Mouse (Mus musculus) C2C12 (cell line): ENCODE results near the gene Fam50b.

ENCODE experiments used
- CEBPB ChIP-seq: IDR thresholded peaks from one replicate; pipeline ENCODE4 v1.6.1; 2011; ENCODE audit warnings: low read depth, mild to moderate bottlenecking, control low read depth, moderate library complexity
- CTCF ChIP-seq: IDR thresholded peaks from one replicate; pipeline ENCODE4 v1.5.1; 2011; ENCODE audit not compliant: control insufficient read depth, insufficient read depth, insufficient read length
- MAX ChIP-seq: IDR thresholded peaks from one replicate; pipeline ENCODE4 v1.6.1; 2011; ENCODE audit warnings: mild to moderate bottlenecking, control low read depth
- MYOD1 ChIP-seq: IDR thresholded peaks from one replicate; pipeline ENCODE4 v1.6.1; 2011; ENCODE audit warnings: low read depth; ENCODE audit not compliant: control insufficient read depth, insufficient read length
- MYOG ChIP-seq: IDR thresholded peaks from one replicate; pipeline ENCODE4 v1.6.1; 2011; ENCODE audit not compliant: control insufficient read depth, insufficient read length; ENCODE audit errors: extremely low read depth
- USF1 ChIP-seq: IDR thresholded peaks from one replicate; pipeline ENCODE4 v1.6.1; 2011; ENCODE audit warnings: low read depth, mild to moderate bottlenecking, control low read depth, moderate library complexity

GRCm38 (mm10) chr13:34715437-34715838 is 19.2 kb upstream of the Fam50b start:
- no peak for TF ChIP-seq CTCF
- TF ChIP-seq MYOG, result no peak
- TF ChIP-seq MAX, result no peak
- TF ChIP-seq USF1, result no peak
- no peak for TF ChIP-seq CEBPB
- no peak for TF ChIP-seq MYOD1
